Mouse (Mus musculus) liver, embryonic 14.5 days (tissue): ENCODE measurements around the gene Olfr1371.

Experiments
- CTCF ChIP-seq: IDR thresholded peaks from 2 replicates; pipeline ENCODE4 v1.5.1; 2016; ENCODE audit warnings: antibody characterized with exemption, low read depth, control low read depth
- EP300 ChIP-seq: IDR thresholded peaks from 2 replicates; pipeline ENCODE4 v1.6.1; 2016; ENCODE audit warnings: antibody characterized with exemption, low read depth

DNA sequence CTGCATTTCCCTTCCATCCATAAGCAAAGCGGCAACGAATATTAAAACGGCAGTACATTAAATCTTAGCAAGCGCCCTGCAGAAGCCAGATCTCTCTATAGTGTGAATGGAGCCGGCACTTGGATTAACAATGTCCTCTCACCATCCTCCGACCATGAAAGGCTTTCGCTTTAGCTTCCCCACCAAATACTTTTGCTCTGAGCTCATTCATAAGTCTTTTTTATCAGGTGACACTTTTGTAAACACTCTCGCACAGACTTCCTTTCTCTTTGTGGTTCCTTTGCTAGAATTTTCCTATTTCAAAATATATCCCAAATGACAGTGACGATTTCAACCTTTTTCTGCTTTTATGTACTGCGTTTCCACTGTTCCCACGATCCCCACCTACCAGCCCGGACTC lies 45.3 kb downstream of the Olfr1371 start:
- TF ChIP-seq EP300 (no peak), CTCF (no peak)
